ENCODE assay signal across 12 mouse cellular contexts in the genomic region with DNA sequence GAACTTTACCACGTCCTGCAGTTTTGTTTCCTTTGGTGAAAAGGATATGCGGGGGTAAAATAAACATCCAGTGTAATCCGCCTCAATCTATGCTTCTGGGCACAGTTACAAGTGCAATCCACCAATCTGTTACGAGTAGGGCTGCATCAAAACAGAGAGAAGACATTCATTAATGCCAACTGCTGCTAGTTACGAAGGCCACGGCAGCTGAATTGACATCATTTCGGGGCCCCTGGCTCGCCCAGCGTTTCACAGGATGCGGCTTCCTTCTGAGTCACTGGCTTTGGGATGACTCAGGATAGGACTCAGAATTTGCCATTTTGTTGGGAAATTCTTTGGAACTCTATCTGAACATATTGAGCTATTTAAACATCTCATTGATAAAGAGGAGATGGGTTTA. TPM values are rescaled to one million over a fixed set of nuclear protein-coding genes. Genes with fewer than 3 reads are reported as not detected.
DNase-seq lines count a peak whose midpoint lies in the region; ATAC-seq and TF ChIP-seq lines count a peak whose summit lies in the region.
"Had no signal": no experiment of that assay in that cellular context is flagged by ENCODE, and none has a peak within 500 bp of the region (broad histone marks: within the 10 kb centered on the region; RNA-seq: fewer than 3 reads in every experiment).

No protein-coding gene starts in this region.

- H3K4me2 ChIP-seq in midbrain, embryonic 13.5 days (replicated peaks), result peak overlapping the region; percentile 92; the same call in 1 of the 2 replicates
- H3K4me2 ChIP-seq in neural tube, embryonic 15.5 days, result peak overlapping the region; percentile 84

- no peak overlapping the region for H3K27ac ChIP-seq in midbrain, embryonic 13.5 days
- no peak overlapping the region for H3K27ac ChIP-seq in midbrain, embryonic 10.5 days (replicated peaks)
- H3K27ac ChIP-seq in layer of hippocampus, adult 2 months, result peak overlapping the region; percentile 79
- H3K27ac ChIP-seq in neural tube, embryonic 15.5 days (replicated peaks), result no peak overlapping the region
- H3K27ac ChIP-seq: limb, embryonic 13.5 days had no signal

- 80% methylated on average over 10 of the region's 10 CpGs for WGBS in midbrain, embryonic 13.5 days
- 82% methylated on average over 10 of the region's 10 CpGs for WGBS in midbrain, embryonic 10.5 days
- WGBS in neural tube, embryonic 15.5 days, result 63% methylated on average over 10 of the region's 10 CpGs

- H3K9ac ChIP-seq in midbrain, embryonic 13.5 days (replicated peaks), result no peak overlapping the region
- no peak overlapping the region for H3K9ac ChIP-seq in neural tube, embryonic 15.5 days (replicated peaks)
- H3K9ac ChIP-seq: limb, embryonic 13.5 days had no signal

- peaks cover 12% of the 10 kb centered on the region for H3K4me1 ChIP-seq in midbrain, embryonic 13.5 days (replicated peaks)
- H3K4me1 ChIP-seq in midbrain, embryonic 10.5 days, result peaks cover 24% of the 10 kb centered on the region
- H3K4me1 ChIP-seq in neural tube, embryonic 15.5 days, result peaks cover 20% of the 10 kb centered on the region

- H3K36me3 ChIP-seq in midbrain, embryonic 13.5 days, result no peaks in the 10 kb centered on the region
- no peaks in the 10 kb centered on the region for H3K36me3 ChIP-seq in midbrain, embryonic 10.5 days
- no peaks in the 10 kb centered on the region for H3K36me3 ChIP-seq in neural tube, embryonic 15.5 days
- H3K36me3 ChIP-seq: G1E; limb, embryonic 13.5 days had no signal

- no peak for ATAC-seq in midbrain, embryonic 13.5 days
- ATAC-seq in neural tube, embryonic 15.5 days (ENCODE audit: low FRiP score), result no peak

- 0 out of 2 replicates have a peak overlapping the region, but pooled peaks have one; percentile 5 for H3K4me3 ChIP-seq in midbrain, embryonic 13.5 days (replicated peaks)
- H3K4me3 ChIP-seq in midbrain, embryonic 10.5 days, result no peak overlapping the region
- H3K4me3 ChIP-seq in layer of hippocampus, adult 2 months, result peak overlapping the region; percentile 39; the same call in 1 of the 2 replicates
- no peak overlapping the region for H3K4me3 ChIP-seq in neural tube, embryonic 15.5 days (replicated peaks)
- H3K4me3 ChIP-seq: limb, embryonic 13.5 days had no signal

- no peak for DNase-seq in midbrain, embryonic 10.5 days (ENCODE audit: low spot score)
- peak; percentile 52 for DNase-seq in adrenal gland, postnatal 25 days
- peak; percentile 38 to 45 for DNase-seq in layer of hippocampus, adult 2 months (ENCODE audit: low spot score in 2 of 2)
- DNase-seq in spleen, postnatal 10 days (ENCODE audit: low spot score in 2 of 2), result no peak
- DNase-seq in urinary bladder, postnatal 14 days (ENCODE audit: low spot score), result no peak
- DNase-seq: cerebellum, adult 9-10 months; lung, postnatal 14 days had no signal

- no peaks in the 10 kb centered on the region for H3K9me3 ChIP-seq in midbrain, embryonic 13.5 days
- H3K9me3 ChIP-seq in midbrain, embryonic 10.5 days (replicated peaks), result no peaks in the 10 kb centered on the region
- H3K9me3 ChIP-seq in neural tube, embryonic 15.5 days (replicated peaks), result no peaks in the 10 kb centered on the region
- H3K9me3 ChIP-seq: limb, embryonic 13.5 days had no signal

- no peak for TF ChIP-seq CTCF in layer of hippocampus, adult 2 months (conservative IDR thresholded peaks at IDR 0.05)

- H3K27me3 ChIP-seq in midbrain, embryonic 13.5 days, result peaks cover 11% of the 10 kb centered on the region
- H3K27me3 ChIP-seq in midbrain, embryonic 10.5 days (ENCODE audit: low read depth, poor library complexity, severe bottlenecking), result peaks cover 35% of the 10 kb centered on the region
- no peaks in the 10 kb centered on the region; the same call in 1 of the 2 replicates for H3K27me3 ChIP-seq in neural tube, embryonic 15.5 days (replicated peaks)

RNA-seq across cellular contexts. Expression of gene Fam19a2, which starts 4.8 kb away (rescaled TPM):
- 29.8 and 30.9 TPM in 2 replicates for polyA plus RNA-seq in midbrain, embryonic 13.5 days (2015; fragmentation: Nextera tagmentation; extraction: Ambion mirVana)
- polyA plus RNA-seq in midbrain, embryonic 10.5 days (2016; fragmentation: Nextera tagmentation; extraction: Ambion mirVana), result 1.6 and 2.5 TPM in 2 replicates
- 0.95 and 1.5 TPM in 2 replicates for total RNA-seq in adrenal gland, postnatal 25 days (2021)
- 10 to 100 TPM; 49.3 to 51.7 TPM for total RNA-seq in layer of hippocampus, adult 2 months (2021)
- 39.8 and 47.1 TPM in 2 replicates for polyA plus RNA-seq in neural tube, embryonic 15.5 days (2015; fragmentation: Nextera tagmentation; extraction: Ambion mirVana)
- polyA plus RNA-seq: G1E; gonadal fat pad, adult 2 months had no signal

Comparison
In these comparisons a context has a peak if more than half of its experiments do, and no peak if none do; other contexts are left out.
1. H3K4me3 ChIP-seq: peak in midbrain, embryonic 13.5 days (single experiment) and layer of hippocampus, adult 2 months (single experiment); none in midbrain, embryonic 10.5 days (single experiment) and neural tube, embryonic 15.5 days (single experiment).
2. DNase-seq: peak in adrenal gland, postnatal 25 days (single experiment) and layer of hippocampus, adult 2 months (2 of 2); none in midbrain, embryonic 10.5 days (single experiment), spleen, postnatal 10 days (0 of 2) and urinary bladder, postnatal 14 days (single experiment).